Mouse (Mus musculus) frontal cortex, postnatal 25 days (tissue): ENCODE measurements around the gene Col13a1.

ENCODE experiments used
- DNase-seq, 2 experiments: peaks; one replicate each; pipeline ENCODE4 v3.0.0; 2022; ENCODE audit warnings: low spot score in 2 of 2

Col13a1 gene

DNA sequence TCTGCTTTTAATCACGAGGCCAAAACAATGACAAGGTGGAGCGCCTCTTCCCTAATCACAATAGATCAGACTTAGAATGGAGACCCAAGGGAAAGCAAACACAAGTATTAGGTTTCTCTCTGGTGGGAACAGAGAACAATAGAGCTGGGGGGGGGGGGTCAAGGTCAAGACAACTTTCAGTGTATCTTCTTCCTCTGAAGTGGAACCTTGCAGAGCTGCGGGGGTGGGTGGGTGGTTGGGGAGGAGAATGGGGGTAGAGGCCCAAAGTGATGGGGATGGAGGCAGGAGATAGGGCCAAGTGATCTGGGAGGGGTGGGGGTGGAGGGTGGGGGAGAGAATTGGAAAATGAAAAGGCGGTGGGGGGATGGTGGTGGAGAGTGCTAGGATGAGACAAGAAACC lies 149.9 kb downstream of the Col13a1 start:
- DNase-seq: no peak

DNA sequence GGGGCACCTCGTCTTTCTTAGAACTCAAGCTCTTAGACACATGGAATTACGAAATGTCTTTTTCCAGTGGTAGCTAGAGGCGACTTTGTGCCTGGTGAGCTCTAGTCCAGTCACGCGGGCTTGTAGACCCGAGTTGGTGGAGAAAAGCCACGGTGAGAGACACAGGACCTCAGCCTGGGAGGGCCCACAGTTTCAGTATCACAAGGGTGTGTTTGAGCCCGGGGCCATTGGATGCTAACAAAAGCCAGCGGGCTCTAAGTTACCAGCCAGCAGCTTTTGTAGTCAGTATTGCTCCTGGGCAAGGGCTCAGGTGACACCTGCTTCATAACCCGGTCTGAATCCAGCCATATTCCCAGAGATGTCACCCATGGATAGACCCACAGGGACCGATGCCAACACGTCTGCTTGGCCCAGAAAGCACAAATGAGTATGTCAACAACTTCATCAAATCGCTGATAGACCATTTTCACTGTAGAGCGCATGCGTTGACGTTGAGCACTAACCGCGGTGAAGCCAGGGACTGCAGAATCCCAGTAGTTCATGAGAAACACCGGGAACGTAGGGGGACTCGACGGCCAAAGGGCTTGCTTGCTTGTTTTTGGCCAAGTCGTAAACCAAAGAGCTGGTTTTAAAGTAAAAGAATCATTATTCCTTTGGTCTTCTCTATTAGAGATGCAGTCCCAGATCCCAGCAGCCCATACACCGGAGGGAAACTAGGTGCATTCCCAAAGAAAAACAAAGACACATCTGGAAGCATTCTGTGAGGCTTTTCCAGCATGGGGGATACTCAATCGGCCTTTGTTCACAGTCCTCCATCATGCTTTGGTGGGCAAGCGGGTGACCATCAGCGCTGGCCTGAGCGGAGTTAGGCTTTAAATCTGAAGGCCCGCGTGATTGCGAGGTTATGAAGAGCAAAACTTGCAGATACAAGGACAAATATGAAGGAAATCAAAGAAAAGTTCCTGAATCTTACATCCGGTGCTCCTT lies 150.7 kb downstream of the Col13a1 start:
- no peak for DNase-seq

DNA sequence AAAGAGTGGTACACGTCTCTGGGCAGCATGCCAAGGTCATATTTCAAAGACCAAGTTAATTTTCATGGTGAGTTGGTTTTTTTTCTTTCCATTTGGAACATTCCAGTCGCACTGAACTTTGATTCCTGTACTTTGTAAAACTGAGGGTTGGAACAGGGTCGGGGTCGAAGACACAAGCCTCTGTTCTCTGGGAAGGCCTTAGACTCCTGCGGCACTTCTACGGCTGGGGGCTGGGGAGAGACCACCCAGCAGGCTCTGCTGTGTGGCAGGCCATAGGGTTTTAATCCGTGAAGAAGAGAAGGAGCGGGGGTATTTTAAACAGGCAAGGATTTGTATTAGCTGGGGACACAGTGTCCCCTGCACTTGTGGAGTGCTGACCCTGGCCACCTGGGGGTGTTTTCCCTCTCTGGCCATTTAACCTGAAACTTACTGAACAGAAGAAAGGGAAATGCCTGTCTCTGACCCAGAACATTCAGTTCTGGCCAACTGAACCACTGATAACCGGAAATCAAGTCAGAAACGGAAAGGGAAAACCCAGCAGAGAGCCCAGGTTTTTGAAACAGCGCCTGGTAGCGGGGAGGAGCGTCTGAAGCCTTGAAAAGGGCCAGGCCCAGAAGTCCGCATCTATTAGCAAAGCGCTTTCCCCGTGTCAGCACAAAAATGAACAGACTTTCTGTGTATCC lies 152.0 kb downstream of the Col13a1 start:
- no peak for DNase-seq

DNA sequence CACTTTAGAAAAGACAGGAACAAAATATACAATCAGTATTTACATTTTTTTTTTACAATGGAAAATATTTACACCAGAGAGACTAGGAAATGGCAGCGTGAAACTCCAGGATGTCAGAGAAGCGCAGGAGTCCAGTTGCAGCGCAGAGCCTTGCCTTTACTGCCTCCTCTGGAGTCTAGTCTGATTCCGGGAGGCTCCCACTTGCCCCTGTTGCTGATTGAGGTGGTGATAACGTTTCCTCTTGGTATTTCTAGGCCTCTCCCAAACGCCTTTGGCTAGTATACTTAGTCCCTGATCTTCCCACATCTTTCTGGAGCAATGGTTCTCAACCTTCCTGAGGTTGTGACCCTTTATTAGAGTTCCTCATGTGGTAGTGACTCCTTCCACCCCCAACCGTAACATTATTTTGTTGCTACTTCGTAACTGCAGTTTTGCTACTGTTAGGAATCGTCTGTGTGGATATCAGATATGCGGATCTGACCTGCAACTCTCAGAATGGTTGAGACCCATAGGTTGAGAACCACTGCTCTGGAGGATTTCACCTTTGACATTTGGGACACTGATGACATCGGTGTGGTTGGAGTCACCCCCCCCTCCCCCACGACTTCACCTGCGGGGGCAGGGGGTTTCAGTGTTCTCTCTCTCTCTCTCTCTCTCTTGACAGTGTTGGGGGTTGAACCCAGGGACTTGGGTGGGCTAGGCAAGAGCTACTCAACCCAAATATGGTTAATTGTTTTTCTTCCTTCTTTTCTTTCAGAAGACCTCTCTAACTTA lies 152.7 kb downstream of the Col13a1 start:
- no peak for DNase-seq

DNA sequence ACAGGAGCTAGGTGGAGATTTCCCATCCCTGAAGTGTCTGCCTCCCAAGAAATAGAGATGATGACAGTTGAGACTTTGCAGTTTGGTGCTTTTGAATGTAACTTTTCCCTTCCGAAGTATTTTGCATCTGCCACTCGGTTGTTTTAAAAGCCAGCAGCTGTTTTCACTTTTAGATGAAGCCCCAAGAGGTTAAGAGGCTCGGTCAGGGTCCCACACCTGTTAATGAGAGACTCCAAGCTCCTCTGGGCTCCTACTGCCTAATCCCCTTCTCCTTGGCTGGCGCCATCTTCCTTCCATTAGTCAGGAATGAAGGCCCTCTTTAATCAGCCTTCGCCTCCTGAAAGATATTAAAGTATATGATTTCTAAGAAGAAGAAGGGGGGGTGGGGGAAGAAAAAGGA lies 153.4 kb downstream of the Col13a1 start:
- DNase-seq: no peak

DNA sequence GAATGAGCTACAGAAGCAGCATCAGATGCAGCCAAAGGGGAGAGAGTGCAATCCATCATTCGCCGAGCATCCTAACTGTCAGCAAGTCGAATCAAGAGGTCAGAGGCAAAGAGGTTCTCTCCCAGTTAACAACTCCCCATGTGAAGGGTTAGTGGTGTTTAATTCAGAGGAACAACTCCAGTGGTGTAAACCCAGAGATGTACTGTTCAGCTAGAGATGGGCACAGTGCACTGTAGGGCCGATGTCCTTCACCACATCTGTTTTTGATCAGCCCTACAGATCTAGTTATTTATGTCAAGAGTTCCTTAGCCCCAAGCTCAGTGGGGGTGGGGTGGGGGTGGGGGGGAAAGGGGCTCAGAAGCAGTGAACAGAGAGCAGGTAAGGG lies 155.2 kb downstream of the Col13a1 start:
- DNase-seq: no peak

DNA sequence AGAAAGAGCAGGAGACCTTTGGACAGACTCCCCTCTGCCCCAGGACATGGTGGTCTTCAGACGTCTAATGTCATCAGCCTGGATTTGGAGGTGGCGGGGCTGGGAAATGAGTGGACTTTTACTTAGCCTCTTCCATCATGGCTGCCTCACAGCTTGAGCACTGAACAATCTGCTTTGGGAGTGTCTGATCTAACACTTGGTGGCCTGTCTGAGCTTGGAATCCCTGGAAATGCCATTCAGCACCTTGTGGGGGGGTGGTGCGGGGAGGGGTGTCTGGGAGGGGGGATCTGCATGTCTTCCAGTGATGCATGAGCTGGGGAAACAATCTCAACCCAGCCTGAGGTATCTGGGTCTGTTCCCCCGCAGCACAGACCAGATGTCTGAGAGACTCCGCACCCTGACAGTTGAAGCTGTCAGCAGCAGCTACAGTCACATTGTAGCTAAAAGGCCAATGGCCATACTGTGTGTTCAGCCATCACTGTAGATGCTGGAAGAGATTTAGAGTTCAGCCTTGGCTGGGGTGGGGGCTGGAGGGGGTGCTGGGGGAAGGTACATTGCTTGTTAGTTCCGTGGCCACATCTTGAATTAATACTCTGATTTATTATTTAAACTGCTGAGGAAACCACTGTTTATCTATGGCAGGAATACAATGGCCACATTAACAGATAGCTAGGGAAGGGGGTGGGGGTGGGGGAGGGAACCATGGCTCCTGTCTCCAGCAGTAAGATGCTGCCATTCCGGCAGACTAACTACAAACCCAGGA lies 155.8 kb downstream of the Col13a1 start:
- no peak for DNase-seq

DNA sequence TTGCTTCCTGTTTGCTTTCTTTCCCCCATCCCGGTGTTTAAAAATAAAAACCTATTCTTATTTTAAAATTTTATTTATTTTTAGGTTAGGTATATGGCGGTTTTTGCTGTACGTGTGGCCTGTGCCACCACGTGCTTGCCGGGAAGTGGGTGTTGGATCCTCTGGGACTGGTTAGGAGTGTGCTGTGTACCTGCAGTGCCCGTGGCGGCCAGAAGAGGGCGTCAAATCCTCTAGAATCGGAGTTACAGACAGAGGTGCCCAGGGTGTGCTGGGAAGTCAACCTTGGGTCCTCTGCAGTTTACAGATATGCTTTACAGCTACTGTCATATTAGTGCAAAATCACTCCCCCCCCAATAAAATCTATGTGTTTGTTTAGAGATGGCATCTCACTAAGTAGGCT lies 158.9 kb downstream of the Col13a1 start:
- DNase-seq: no peak

DNA sequence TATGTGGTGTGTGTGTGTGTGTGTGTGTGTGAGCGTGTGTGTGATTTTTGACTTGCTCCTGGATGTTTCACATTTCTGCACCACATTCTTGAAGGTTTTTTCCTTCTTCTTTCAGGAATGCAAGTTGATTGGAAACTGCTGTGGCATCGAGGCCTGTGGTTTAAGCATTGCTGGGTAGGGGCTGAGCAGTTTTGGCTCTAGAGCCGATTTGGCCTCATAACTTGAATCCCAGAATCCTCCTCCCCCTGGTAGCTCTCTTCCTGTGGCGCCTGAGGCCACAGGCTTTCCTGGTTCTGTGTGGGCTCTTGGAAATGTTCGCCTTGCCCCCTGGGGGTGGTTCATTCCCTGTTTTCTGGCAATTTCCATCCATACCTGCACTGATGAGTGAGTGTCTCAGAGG lies 166.9 kb downstream of the Col13a1 start:
- no peak for DNase-seq

DNA sequence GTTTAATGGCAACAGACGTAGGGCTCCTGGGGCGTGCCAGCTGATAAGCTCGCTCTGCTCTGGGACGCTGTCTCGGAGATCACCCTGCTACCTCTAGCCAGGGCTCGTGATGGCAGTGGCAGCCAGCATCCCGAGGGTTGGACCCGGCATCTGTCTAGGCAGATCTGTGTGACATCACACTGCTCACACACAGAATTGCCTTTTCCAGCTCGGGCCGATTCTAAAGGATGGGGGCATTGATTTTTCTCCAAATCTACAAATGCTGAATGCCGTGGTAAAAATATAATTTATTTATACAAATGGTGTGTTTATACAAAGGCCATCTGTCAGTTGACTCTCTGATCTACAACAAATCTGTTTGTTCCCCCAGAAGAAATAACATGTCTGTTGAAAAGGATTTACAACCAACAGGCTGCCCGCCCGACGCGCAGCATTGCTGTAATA lies 180.8 kb downstream of the Col13a1 start:
- DNase-seq: no peak

DNA sequence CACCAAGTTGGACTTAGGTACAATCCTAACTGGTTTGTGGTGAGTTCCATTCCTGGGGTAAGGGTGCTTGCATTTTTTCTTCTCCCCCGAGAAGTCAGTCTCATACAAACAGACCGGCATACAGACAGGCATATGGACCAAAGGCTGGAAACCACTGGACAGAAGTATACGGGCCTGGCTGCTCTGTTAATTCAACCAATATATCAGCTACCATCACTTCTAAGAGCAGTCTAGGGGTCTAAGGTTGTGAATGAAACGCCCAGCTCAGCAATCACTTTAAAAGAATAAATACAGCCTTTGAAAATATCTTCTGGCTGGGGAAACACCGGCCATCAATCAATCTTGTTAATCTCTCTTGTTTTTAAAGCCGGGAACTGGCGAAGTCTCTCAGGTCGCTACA lies 183.4 kb downstream of the Col13a1 start:
- DNase-seq: no peak

DNA sequence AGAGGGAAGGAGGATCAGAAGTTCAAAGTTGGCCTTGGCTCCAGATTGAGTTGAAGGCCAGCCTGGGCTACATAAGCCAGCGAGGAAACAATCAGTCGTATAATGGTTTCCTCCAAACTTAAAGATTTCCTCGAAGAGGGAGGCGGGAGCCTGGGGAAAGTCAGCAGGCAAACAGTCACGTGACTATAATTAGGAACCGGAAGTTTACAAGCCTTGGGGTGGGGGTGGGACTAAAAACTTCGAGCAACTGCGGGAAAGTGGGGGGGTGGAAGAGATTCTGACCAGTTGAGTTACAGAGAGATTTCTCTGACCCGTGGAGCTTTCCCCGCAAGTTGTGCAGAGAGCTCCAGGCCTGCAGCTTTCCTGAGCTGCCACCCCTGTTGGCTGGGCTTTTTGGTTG lies 183.9 kb downstream of the Col13a1 start:
- DNase-seq: no peak

DNA sequence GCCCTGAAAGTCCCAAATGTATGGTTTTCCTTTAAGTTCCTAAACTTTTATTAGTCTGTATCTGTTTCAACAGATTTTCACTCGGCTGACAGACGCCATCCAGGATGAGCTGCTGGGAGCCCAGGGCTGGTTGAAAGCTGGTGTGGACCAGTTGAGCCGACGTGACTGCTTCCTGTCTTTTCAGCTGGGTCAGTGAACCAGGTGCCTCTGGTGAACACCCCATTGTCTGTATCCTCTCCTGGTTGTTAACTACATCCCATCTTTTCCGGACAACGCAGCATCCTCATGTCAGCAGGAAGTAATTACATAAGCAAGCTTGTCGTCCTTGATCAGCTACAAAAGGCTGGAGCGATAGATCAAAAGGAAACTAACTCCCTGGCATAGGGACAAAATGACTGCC lies 185.9 kb downstream of the Col13a1 start:
- DNase-seq: no peak

DNA sequence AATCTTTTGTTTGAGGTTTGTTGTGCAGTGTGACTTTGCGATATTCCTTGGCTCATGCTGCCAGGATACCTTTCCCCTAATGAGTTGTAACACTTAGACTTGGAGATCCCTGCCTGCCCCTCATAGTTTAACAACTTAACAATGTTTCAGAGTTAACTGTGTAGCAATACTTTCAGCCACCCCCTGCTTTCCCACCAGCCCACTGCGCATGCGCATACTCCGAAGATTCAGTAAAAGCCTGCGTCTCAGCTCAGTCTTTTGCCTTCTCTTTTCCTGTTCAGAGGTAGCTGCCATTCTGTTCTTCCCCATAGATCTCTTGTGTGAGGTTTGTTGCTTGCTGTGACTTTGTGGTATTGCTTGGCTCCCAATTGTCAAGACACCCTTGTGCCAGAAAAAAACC lies 190.4 kb downstream of the Col13a1 start:
- DNase-seq: no peak
